8 mouse cellular contexts compared by ENCODE assay signal in genomic region chr4:99342521-99342965, GRCm38 (mm10). TPM values are rescaled to one million over a fixed set of nuclear protein-coding genes. Genes with fewer than 3 reads are reported as not detected.
DNase-seq lines count a peak whose midpoint lies in the region; ATAC-seq and TF ChIP-seq lines count a peak whose summit lies in the region.

No protein-coding gene starts in this region.

- TF ChIP-seq EP300 in lung, postnatal 0 days (IDR thresholded peaks at IDR 0.05) = no peak

- 0 out of 2 replicates have a peak, but pooled peaks have one; percentile 20 for TF ChIP-seq CTCF in liver, adult 2 months (IDR thresholded peaks at IDR 0.05; ENCODE audit: low read depth, low read length)
- peak; percentile 51 for TF ChIP-seq CTCF in cortical plate, adult 2 months (IDR thresholded peaks at IDR 0.05; ENCODE audit: extremely low read depth, insufficient read depth, low read length)
- peak; percentile 52 for TF ChIP-seq CTCF in lung, postnatal 0 days (IDR thresholded peaks at IDR 0.05)

- 65% methylated on average over 4 of the region's 4 CpGs for WGBS in liver, adult 2 months
- 42% methylated on average over 4 of the region's 4 CpGs for WGBS in liver, embryonic 11.5 days
- WGBS in lung, postnatal 0 days = 38% methylated on average over 4 of the region's 4 CpGs

- H3K9me3 ChIP-seq in liver, embryonic 11.5 days (ENCODE audit: control insufficient read depth, low read length) = no peaks in the 10 kb centered on the region
- no peaks in the 10 kb centered on the region for H3K9me3 ChIP-seq in lung, postnatal 0 days (ENCODE audit: low read length)

- no peak overlapping the region for H3K9ac ChIP-seq in liver, adult 2 months (ENCODE audit: low read depth, low read length)
- H3K9ac ChIP-seq in liver, embryonic 11.5 days (ENCODE audit: low read depth, low read length) = no peak overlapping the region
- no peak overlapping the region for H3K9ac ChIP-seq in lung, postnatal 0 days (replicated peaks; ENCODE audit: low read depth)

- no peak overlapping the region for H3K27ac ChIP-seq in liver, adult 2 months (replicated peaks; ENCODE audit: insufficient read depth, low read depth, low read length)
- no peak overlapping the region for H3K27ac ChIP-seq in liver, embryonic 11.5 days (ENCODE audit: low read depth, low read length)
- H3K27ac ChIP-seq in cortical plate, adult 2 months (ENCODE audit: insufficient read depth, low read length) = no peak overlapping the region
- no peak overlapping the region for H3K27ac ChIP-seq in lung, postnatal 0 days (ENCODE audit: low read length)

- no peaks in the 10 kb centered on the region for H3K4me1 ChIP-seq in liver, adult 2 months (ENCODE audit: control insufficient read depth, insufficient read depth, low read length)
- H3K4me1 ChIP-seq in liver, embryonic 11.5 days (replicated peaks; ENCODE audit: control insufficient read depth, insufficient read depth, low read length) = no peaks in the 10 kb centered on the region
- H3K4me1 ChIP-seq in cortical plate, adult 2 months (ENCODE audit: control insufficient read depth, insufficient read depth, low read length) = no peaks in the 10 kb centered on the region
- no peaks in the 10 kb centered on the region for H3K4me1 ChIP-seq in lung, postnatal 0 days (ENCODE audit: insufficient read depth, low read depth, low read length)

- DNase-seq in cerebellum, adult 9-10 months = peak; percentile 9
- no peak for DNase-seq in cerebellum, adult 8-10 months
- no peak for DNase-seq in liver, adult 2 months (ENCODE audit: extremely low read depth, low read depth, low spot score)
- DNase-seq in liver, embryonic 11.5 days (ENCODE audit: low spot score) = no peak
- peak; percentile 22 for DNase-seq in lung, postnatal 0 days (ENCODE audit: low spot score)
- no peak for DNase-seq in gastrocnemius, postnatal 36 days

- H3K4me3 ChIP-seq in liver, adult 2 months (ENCODE audit: insufficient read depth, low read depth, low read length) = no peak overlapping the region
- H3K4me3 ChIP-seq in liver, embryonic 11.5 days (ENCODE audit: low read depth, low read length) = no peak overlapping the region
- no peak overlapping the region for H3K4me3 ChIP-seq in cortical plate, adult 2 months (ENCODE audit: insufficient read depth, low read length)
- no peak overlapping the region for H3K4me3 ChIP-seq in lung, postnatal 0 days (ENCODE audit: low read depth, low read length)

- no peak for ATAC-seq in liver, embryonic 11.5 days (replicated peaks; ENCODE audit: low FRiP score)
- ATAC-seq in lung, postnatal 0 days = peak; percentile 49
- no peak for ATAC-seq in erythroid progenitor cell, adult 5-6 weeks (replicated peaks; ENCODE audit: low FRiP score, poor library complexity, severe bottlenecking)

- intact Hi-C loops in gastrocnemius, postnatal 36 days (cut with DNase I) = no loop called here

- H3K27me3 ChIP-seq in liver, adult 2 months (ENCODE audit: control insufficient read depth, insufficient read depth, low read length) = no peaks in the 10 kb centered on the region
- no peaks in the 10 kb centered on the region for H3K27me3 ChIP-seq in liver, embryonic 11.5 days (replicated peaks; ENCODE audit: control insufficient read depth, insufficient read depth, low read length)
- H3K27me3 ChIP-seq in lung, postnatal 0 days (replicated peaks; ENCODE audit: insufficient read depth, low read length) = no peaks in the 10 kb centered on the region

- H3K36me3 ChIP-seq in liver, adult 2 months (ENCODE audit: control insufficient read depth, insufficient read depth, low read length) = no peaks in the 10 kb centered on the region
- no peaks in the 10 kb centered on the region for H3K36me3 ChIP-seq in liver, embryonic 11.5 days (ENCODE audit: control insufficient read depth, insufficient read depth, low read length)
- no peaks in the 10 kb centered on the region for H3K36me3 ChIP-seq in lung, postnatal 0 days (ENCODE audit: insufficient read depth, low read length)

- no peaks in the 10 kb centered on the region for H3K79me2 ChIP-seq in liver, adult 2 months (ENCODE audit: control insufficient read depth, insufficient read depth, low read length)

- TF ChIP-seq POLR2A in liver, adult 2 months (IDR thresholded peaks at IDR 0.05; ENCODE audit: extremely low read depth, insufficient read depth, low read length) = no peak
- TF ChIP-seq POLR2A in cortical plate, adult 2 months (IDR thresholded peaks at IDR 0.05; ENCODE audit: extremely low read depth, insufficient read depth, low read length) = no peak

- no peak overlapping the region for H3K4me2 ChIP-seq in liver, embryonic 11.5 days
- no peak overlapping the region for H3K4me2 ChIP-seq in lung, postnatal 0 days (replicated peaks; ENCODE audit: low read depth, low read length)

RNA-seq across cellular contexts. Expression of gene Gm12689, which starts 46.8 kb away (rescaled TPM):
- total RNA-seq in liver, adult 2 months (2014; rRNA removed) = 0.37 and 0.60 TPM in 2 replicates
- polyA plus RNA-seq in liver, adult 2 months (2012; rRNA removed) = 0.10 and 0.57 TPM in 2 replicates
- not detected in 2 replicates for polyA plus RNA-seq in liver, embryonic 11.5 days (2014; fragmentation: Nextera tagmentation; extraction: Ambion mirVana)
- polyA plus RNA-seq in cortical plate, adult 2 months (2012; rRNA removed) = 2.4 and 2.6 TPM in 2 replicates
- polyA plus RNA-seq in lung, postnatal 0 days (2015; fragmentation: Nextera tagmentation; extraction: Ambion mirVana) = 0.11 and 0.17 TPM in 2 replicates
- not detected in 2 replicates for total RNA-seq in erythroid progenitor cell, adult 5-6 weeks (2015; ENCODE audit: low replicate concordance)
- 0.51 TPM in 1 of 2 replicates, not detected in the other for total RNA-seq in erythroid progenitor cell, adult 5-6 weeks (2017; ENCODE audit: low replicate concordance)
- total RNA-seq in gastrocnemius, postnatal 36 days (2021) = not detected

Comparison
In these comparisons a context has a peak if more than half of its experiments do, and no peak if none do; other contexts are left out.
1. DNase-seq: peak in cerebellum, adult 9-10 months (single experiment) and lung, postnatal 0 days (single experiment); none in cerebellum, adult 8-10 months (single experiment), liver, adult 2 months (single experiment), liver, embryonic 11.5 days (single experiment) and gastrocnemius, postnatal 36 days (0 of 2).
2. Peak in every context shown above with its lines, with median percentiles within 50 percentile points of each other: CTCF ChIP-seq.